Mouse (Mus musculus) layer of hippocampus, adult 18-20 months (tissue): ENCODE measurements around the gene Fbh1. TPM values are rescaled to one million over a fixed set of nuclear protein-coding genes. Genes with fewer than 3 reads are reported as not detected.
A peak's percentile ranks its signal among the peaks of the same experiment; 100 is the strongest.

Experiments
- DNase-seq, 2 experiments: peaks; one replicate each; pipeline ENCODE4 v3.0.0; 2022; ENCODE audit warnings: low spot score in 2 of 2
- long read RNA-seq: library from polyadenylated mRNA; stranded (forward); transcript quantifications from one replicate; pipeline ENCODE4 v2.0.0, GENCODE M21; 2021
- total RNA-seq, 2 experiments: library from RNA; stranded (reverse); gene quantifications; 2 replicates each; pipeline ENCODE4 v1.2.3; 2021

Fbh1 gene
- 10 to 100 TPM; 78.6 to 83.4 TPM for total RNA-seq
- long read RNA-seq, transcript Fbh1-201 (21 exons, 3,567 nt), result major isoform, 46 of 113 reads
- long read RNA-seq, partial matches to known transcripts, result 8 of 113 reads
- long read RNA-seq, other reads (novel, unspliced or antisense), result 59 of 113 reads

GRCm38 (mm10) chr2:11777091-11778068 is at the start of gene Fbh1, which contains the start of gene Ankrd16:
Gene Fbh1 (minus strand): TSS chr2:11777582.
Gene Ankrd16 (plus strand): TSS chr2:11777876.
- DNase-seq, result peak; percentile 100

- no peak for DNase-seq
Observed at GRCm38 (mm10) chr2:11801299-11801930, 24.0 kb upstream of the Fbh1 start.

DNA sequence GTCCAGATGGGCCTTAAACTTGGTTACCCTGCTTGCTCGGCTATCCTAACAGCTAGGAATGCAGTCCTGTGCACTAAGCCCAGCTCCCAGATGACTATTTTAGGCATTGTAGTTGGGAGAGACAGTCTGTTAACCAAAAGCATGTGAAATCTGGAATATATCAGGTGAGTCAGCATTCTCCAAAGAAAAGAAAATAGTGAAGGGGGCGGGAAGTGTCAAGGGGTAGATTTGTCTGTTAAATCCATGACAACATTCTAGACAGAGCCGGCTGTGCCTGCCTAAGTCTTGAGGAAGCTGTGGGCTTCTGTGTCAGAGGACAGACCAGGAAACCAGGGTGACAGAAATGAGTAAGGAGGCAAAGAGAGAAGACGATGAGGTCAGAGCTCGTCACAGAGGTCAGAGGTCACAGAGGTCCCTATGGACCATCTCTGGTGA is 20.6 kb upstream of the Fbh1 start:
- no peak for DNase-seq

- no peak for DNase-seq
Observed at GRCm38 (mm10) chr2:11794668-11795067, 17.3 kb upstream of the Fbh1 start.

DNA sequence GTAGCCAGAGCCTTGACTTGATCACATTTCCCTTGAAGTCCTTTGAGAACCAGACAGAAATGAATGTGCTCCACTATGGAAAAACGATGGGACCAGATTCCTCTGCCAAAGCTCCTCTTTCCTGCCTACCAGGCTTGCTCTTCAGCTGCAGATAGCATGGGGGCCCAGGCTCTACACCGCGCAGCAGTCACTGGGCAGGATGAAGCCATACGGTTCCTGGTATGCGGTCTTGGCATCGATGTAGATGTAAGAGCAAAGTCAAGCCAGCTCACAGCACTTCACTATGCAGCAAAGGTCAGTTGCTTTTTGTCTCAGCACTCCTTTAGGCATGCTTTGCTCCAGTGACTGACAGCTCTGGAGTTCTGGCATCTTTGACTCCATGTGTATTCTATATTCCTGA is 6.8 kb upstream of the Fbh1 start:
- no peak for DNase-seq

GRCm38 (mm10) chr2:11778087-11778823 is 873 bp upstream of the Fbh1 start:
- DNase-seq, result peak; percentile 75 to 89

- no peak for DNase-seq
Observed at GRCm38 (mm10) chr2:11776415-11776814, 967 bp downstream of the Fbh1 start.

GRCm38 (mm10) chr2:11775121-11775520 is 2.3 kb downstream of the Fbh1 start:
- no peak for DNase-seq

- no peak for DNase-seq
Observed at GRCm38 (mm10) chr2:11774426-11774825, 3.0 kb downstream of the Fbh1 start.

- DNase-seq, result peak in 1 of 2 experiments; percentile 15
Observed at GRCm38 (mm10) chr2:11772401-11772800, 5.0 kb downstream of the Fbh1 start.

DNA sequence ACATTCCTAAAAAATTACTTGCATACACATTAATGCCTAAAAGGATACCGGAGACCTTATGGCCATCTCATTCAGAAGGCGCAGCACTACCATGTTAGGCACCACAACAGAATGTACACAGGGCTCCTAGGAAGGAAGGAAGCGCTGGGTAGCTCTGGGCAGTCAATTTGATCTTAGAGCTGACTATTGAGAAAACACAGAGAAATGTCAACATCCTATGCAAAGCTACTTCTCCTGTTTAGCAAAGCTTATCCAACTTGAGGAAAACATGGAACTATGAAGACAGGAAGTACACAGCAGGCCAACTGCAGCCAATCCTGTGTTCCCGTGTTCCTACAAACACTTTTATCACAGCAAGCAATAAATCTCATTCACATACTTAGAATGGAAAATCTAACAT is 5.7 kb downstream of the Fbh1 start:
- no peak for DNase-seq

- peak in 1 of 2 experiments; percentile 21 for DNase-seq
Observed at GRCm38 (mm10) chr2:11767161-11767545, 10.2 kb downstream of the Fbh1 start.

- DNase-seq, result no peak
Observed at GRCm38 (mm10) chr2:11766485-11767160, 10.8 kb downstream of the Fbh1 start.

GRCm38 (mm10) chr2:11765694-11766093 is 11.7 kb downstream of the Fbh1 start:
- peak; percentile 73 to 88 for DNase-seq

GRCm38 (mm10) chr2:11762541-11762940 is 14.8 kb downstream of the Fbh1 start:
- DNase-seq, result no peak

DNA sequence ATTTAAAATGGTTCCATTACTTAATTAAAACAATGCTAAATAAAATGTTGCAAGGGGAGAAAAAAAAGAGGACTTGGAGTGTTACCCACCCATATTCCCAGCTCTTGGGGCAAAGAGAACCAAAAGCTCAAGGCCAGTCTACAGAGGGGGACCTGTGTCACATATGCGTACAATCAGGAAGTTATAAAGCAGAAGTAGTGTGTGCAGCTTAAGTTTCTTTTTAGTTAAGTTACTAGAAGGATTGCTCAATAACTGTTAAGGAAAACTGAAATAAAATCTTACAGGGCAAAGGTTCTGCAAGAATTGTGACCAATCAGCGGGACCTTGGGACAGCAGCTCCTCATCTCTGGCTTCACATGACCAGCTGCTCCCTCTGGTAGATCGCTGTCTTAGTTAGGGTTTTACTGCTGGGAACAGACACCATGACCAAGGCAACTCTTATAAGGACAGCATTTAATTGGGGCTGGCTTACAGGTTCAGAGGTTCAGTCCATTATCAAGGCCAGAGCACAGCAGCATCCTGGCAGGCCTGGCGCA is 37.8 kb downstream of the Fbh1 start:
- no peak for DNase-seq

GRCm38 (mm10) chr2:11738794-11739193 is 38.6 kb downstream of the Fbh1 start:
- DNase-seq, result no peak

GRCm38 (mm10) chr2:11735853-11736252 is 41.5 kb downstream of the Fbh1 start:
- no peak for DNase-seq

- no peak for DNase-seq
Observed at GRCm38 (mm10) chr2:11732978-11733377, 44.4 kb downstream of the Fbh1 start.

GRCm38 (mm10) chr2:11729091-11729490 is 48.3 kb downstream of the Fbh1 start:
- no peak for DNase-seq
